Mouse (Mus musculus): ENCODE measurements around the gene Tmem138. TPM values are rescaled to one million over a fixed set of nuclear protein-coding genes. Genes with fewer than 3 reads are reported as not detected.

Tmem138 gene
- polyA plus RNA-seq (2012): 0.22 and 0.41 TPM in 2 replicates

DNA sequence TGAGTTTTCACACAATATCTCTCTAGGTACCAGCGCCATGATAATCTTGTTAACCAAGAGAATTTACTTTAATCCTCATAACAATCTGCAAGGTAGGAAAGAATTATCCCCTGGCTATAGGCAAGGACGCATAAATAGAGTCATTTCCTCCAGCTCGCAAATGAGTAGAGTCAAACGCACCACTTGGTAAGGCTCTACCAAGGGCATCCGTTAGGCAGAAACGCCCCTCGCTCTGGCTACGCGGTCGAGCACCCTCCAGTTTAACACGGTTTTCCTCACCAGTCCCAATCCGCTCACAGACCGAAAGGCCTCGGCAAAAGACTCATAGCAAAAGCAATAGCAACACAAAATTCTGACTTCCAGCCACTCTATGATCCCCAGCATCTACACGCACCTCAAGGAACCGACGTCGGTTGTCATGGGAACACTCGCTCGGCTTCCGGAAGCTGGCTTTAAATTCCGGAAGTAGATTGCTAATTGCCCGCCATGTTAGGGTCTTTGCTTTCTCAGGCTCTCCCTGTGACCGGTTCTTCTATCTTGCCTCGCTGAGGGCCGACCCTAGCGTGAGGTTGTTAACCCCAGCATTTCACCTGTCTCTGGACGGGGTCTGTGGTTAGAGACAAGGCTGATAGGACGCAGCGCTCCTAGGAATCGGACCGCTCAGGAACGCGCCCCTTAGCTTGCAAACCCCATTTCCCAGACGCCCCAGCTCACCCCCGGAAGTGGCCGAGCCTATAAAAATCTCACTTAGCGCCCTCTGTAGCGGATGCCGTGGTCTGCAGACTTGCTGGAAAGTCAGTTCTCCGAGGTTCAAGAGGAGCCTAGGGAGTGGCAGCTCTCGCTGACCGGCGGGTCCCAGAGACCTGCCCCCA is at the start of gene Tmem138, which contains the start of gene Cyb561a3:
Gene Tmem138 (minus strand): TSS at position 673 of the 872 bp plus-strand sequence.
Gene Cyb561a3 (plus strand): TSS at position 483 of the 872 bp plus-strand sequence.
- peak within 1 kb of the TSS; percentile 88 for H3K4me3 ChIP-seq (replicated peaks)
- H3K36me3 ChIP-seq (ENCODE audit: control insufficient read depth): peaks cover 40% of the 10 kb centered on the region
- no peaks in the 10 kb centered on the region for H3K9me3 ChIP-seq (ENCODE audit: control insufficient read depth, low read length)
- TF ChIP-seq GATA1 (IDR thresholded peaks at IDR 0.05; ENCODE audit: low read length) (no peak), TAL1 (IDR thresholded peaks at IDR 0.05; ENCODE audit: low read length) (no peak)
- H3K27me3 ChIP-seq (ENCODE audit: control insufficient read depth): no peaks in the 10 kb centered on the region
- H3K4me1 ChIP-seq (ENCODE audit: control insufficient read depth): peaks cover 39% of the 10 kb centered on the region

DNA sequence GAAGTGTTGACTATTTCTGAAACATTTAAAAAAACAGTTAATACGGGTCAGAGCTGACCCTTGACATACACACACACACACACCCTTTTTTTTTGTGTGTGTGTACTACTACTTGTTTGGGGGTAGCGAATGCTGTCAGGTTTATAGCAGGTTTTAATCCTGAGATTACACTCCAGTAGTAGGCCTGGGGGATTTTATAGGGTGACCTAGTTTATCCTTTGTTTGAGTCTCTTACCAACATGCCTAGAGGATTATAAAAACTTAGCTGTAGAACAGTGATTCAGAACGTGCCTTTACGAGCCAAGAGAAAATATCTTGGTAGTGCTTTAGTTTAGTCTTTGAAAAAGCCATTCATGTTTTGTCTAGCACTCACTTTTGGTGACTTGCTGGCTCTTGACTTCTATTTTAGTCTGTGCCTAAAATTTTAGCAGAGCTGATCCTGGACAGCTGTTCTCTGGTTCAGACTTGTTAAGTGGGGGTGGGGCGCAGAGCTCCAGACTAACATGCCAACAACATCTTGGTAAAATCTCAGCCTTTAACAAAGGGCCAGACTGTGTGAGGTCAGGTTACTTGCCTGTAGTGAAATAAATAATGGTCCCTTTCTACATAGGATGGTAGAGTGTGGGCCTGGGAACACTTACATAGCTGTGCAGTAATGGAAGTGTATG is 31.5 kb upstream of the Tmem138 start:
- Histone ChIP-seq H3K4me1 (ENCODE audit: control insufficient read depth) (peaks cover 40% of the 10 kb centered on the region), H3K36me3 (ENCODE audit: control insufficient read depth) (peaks cover 73% of the 10 kb centered on the region)
- TF ChIP-seq GATA1 (IDR thresholded peaks at IDR 0.05; ENCODE audit: low read length): no peak
- no peak for TF ChIP-seq TAL1 (IDR thresholded peaks at IDR 0.05; ENCODE audit: low read length)

DNA sequence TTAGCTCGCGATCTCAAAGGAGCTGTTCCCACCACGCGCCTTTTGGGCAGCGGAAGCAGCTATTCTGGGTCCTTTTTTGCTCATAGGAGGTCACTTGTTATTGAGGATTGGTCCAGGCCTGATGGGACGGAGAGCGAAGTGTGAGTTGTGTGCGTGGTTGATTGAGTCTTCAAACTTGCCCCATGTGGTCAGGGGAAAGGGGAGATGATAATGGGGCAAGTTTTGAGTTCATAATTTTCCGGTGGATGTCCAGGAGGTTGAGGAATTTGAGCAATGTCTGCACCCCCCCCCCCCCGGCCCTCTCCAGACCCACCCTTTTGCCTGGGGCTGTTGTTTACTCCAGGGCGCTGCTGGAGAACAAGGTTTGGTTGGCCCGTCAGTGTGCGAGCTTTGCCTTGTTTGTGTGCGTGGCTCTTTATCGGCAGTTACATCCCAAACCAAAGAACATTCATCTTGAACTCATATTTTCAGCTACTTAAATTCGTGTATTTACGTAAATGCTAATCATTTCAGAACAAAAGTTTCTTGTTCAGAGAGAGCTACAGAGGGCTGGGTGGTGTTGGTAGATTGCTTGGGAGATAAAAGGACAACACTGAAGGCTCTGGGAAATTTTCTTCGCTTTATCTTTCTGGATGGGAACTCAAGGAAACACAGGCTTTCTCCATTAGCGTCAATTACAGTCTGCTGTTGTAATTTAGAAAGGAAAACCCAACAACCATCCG is 28.9 kb upstream of the Tmem138 start:
- peaks cover 49% of the 10 kb centered on the region for H3K36me3 ChIP-seq (ENCODE audit: control insufficient read depth)
- no peaks in the 10 kb centered on the region for H3K9me3 ChIP-seq (ENCODE audit: control insufficient read depth, low read length)
- TF ChIP-seq TAL1 (IDR thresholded peaks at IDR 0.05; ENCODE audit: low read length) (no peak), GATA1 (IDR thresholded peaks at IDR 0.05; ENCODE audit: low read length) (peak; percentile 94)
- no peaks in the 10 kb centered on the region for H3K27me3 ChIP-seq (ENCODE audit: control insufficient read depth)
- H3K4me3 ChIP-seq (replicated peaks): peak overlapping the region; percentile 86
- peaks cover 56% of the 10 kb centered on the region for H3K4me1 ChIP-seq (ENCODE audit: control insufficient read depth)

More for the DNA sequence above, 31.5 kb upstream of the Tmem138 start:
- Histone ChIP-seq H3K4me3 (replicated peaks) (no peak overlapping the region), H3K27me3 (ENCODE audit: control insufficient read depth) (no peaks in the 10 kb centered on the region), H3K9me3 (ENCODE audit: control insufficient read depth, low read length) (no peaks in the 10 kb centered on the region)

DNA sequence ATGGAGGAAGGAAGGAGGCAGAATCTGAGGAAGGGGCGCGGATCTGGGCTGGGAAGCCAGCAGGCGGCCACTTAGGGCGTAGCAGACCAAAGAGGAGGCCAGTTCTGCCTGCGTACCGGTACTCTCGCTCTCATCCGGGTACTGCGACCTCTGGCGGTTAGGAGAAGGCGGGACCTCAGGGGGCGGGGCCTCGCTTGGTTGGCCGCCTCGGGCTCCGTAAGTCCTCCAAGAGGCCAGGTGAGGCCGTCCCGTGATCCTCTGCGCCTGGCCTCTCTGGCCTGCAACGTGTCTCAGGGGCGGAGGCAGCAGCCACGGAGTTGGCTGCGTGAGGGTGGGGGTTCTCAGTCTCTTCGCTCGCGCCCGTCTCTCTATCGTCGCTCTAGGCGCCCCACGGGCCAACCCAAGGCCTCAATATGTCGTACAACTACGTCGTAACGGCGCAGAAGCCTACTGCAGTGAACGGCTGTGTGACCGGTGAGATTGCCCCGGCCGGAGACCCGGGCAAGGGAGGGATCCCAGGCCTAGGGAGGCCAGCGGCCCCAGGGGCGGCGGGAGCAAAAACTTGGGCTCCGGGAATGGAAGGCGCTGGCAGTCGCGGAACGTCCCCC is 28.2 kb upstream of the Tmem138 start, which contains the start of the genes Ddb1 and Tkfc:
Gene Ddb1 (plus strand): TSS at position 35 of the 608 bp plus-strand sequence.
Gene Tkfc (minus strand): TSS at position 362 of the 608 bp plus-strand sequence.
- Histone ChIP-seq H3K27me3 (ENCODE audit: control insufficient read depth) (no peaks in the 10 kb centered on the region), H3K9me3 (ENCODE audit: control insufficient read depth, low read length) (no peaks in the 10 kb centered on the region), H3K4me3 (replicated peaks) (peak within 1 kb of the TSS; percentile 86), H3K36me3 (ENCODE audit: control insufficient read depth) (peaks cover 45% of the 10 kb centered on the region), H3K4me1 (ENCODE audit: control insufficient read depth) (peaks cover 56% of the 10 kb centered on the region)
- TF ChIP-seq TAL1 (IDR thresholded peaks at IDR 0.05; ENCODE audit: low read length) (no peak), GATA1 (IDR thresholded peaks at IDR 0.05; ENCODE audit: low read length) (no peak)

DNA sequence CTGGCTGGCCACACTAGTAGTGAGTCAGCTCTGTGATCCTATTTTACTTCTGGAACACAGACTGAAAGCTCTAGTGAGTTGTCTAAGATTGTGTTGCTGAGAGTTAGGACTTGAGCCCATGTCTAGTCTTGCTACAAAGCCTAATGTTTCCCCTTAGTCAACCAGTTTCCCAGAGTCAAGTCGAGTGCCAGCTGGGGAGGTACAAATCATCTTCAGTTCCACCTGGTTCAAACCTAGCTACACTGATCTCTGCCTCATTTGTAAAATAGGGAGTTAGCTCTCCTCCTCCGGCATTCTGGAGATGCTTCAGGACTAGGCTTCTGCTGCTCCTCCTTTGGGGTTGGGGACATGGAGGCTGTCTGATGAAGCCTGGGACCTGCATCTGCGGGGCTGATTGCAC is 27.4 kb upstream of the Tmem138 start:
- Histone ChIP-seq H3K27me3 (ENCODE audit: control insufficient read depth) (no peaks in the 10 kb centered on the region), H3K4me1 (ENCODE audit: control insufficient read depth) (peaks cover 56% of the 10 kb centered on the region), H3K36me3 (ENCODE audit: control insufficient read depth) (peaks cover 41% of the 10 kb centered on the region), H3K9me3 (ENCODE audit: control insufficient read depth, low read length) (no peaks in the 10 kb centered on the region), H3K4me3 (replicated peaks) (peak overlapping the region; percentile 86)
- TF ChIP-seq TAL1 (IDR thresholded peaks at IDR 0.05; ENCODE audit: low read length) (no peak), GATA1 (IDR thresholded peaks at IDR 0.05; ENCODE audit: low read length) (no peak)

DNA sequence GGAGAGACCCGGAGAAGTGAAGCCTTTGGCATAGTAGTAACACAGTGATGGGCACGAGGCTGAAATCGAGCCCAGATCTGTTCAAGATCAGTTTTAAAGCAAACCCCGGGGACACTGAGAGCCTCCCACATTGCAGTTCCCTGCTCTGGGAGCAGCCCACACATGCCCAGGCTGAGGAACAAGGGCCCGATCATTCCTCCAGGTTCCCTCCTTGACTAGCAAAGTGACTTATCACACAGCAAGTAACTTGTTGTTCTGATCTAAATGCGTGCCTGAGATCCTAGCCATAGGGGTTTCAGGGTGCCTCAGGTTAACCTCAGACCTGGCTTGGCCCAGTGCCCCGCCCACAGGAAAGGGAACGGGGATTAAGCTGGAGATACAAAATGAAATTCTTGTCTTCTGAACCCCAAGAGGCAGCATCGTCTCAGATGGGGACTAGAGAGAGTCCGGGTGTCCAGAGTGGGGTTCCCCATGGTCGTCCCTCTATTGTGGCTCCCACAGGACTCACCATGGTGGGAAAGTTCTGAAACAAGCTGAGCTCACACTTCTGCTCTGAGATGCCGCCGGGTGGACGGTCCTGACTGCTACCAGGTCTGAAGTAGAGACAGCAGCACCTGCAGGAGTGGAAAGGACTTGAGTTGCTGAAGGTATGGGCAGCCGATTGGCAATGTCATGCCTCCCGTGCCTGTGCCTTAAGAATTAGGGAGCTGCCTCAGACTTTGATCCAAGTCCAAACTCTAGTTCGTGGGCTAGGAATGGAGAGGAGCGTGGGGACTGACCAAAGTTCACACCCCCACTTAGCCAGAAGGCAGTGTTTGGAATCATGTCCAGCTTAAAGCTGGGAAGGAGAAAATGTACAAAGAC is 26.7 kb upstream of the Tmem138 start:
- Histone ChIP-seq H3K27me3 (ENCODE audit: control insufficient read depth) (no peaks in the 10 kb centered on the region), H3K4me1 (ENCODE audit: control insufficient read depth) (peaks cover 54% of the 10 kb centered on the region), H3K4me3 (replicated peaks) (peak overlapping the region; percentile 86), H3K36me3 (ENCODE audit: control insufficient read depth) (peaks cover 40% of the 10 kb centered on the region), H3K9me3 (ENCODE audit: control insufficient read depth, low read length) (no peaks in the 10 kb centered on the region)
- no peak for TF ChIP-seq TAL1 (IDR thresholded peaks at IDR 0.05; ENCODE audit: low read length)
- TF ChIP-seq GATA1 (IDR thresholded peaks at IDR 0.05; ENCODE audit: low read length): no peak

DNA sequence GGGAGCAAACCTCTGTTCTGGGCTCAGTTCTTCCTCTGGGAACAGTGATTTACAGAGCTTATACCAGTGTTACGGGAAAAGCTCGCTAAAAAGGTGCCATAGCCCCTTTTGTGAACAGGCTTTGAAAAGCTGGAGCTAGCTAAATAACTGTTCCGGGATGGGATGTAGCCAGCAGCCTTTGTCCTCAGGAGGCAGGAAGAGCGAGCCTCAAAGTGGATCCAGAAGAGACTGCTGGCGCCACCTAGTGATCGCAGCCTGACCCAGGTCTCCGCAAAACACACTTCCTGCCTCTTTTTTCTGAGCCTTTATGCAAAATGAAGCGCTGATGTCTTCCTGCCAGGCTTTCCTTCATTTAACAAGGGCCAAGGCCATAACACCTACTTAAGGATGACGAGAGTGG is 25.6 kb upstream of the Tmem138 start:
- no peaks in the 10 kb centered on the region for H3K9me3 ChIP-seq (ENCODE audit: control insufficient read depth, low read length)
- TF ChIP-seq GATA1 (IDR thresholded peaks at IDR 0.05; ENCODE audit: low read length) (no peak), TAL1 (IDR thresholded peaks at IDR 0.05; ENCODE audit: low read length) (no peak)
- no peaks in the 10 kb centered on the region for H3K27me3 ChIP-seq (ENCODE audit: control insufficient read depth)
- H3K4me3 ChIP-seq (replicated peaks): peak overlapping the region; percentile 25
- peaks cover 47% of the 10 kb centered on the region for H3K4me1 ChIP-seq (ENCODE audit: control insufficient read depth)
- H3K36me3 ChIP-seq (ENCODE audit: control insufficient read depth): peaks cover 36% of the 10 kb centered on the region
